Mouse (Mus musculus): ENCODE data around the gene Vmn1r221.
"Not testable (repeated sequence)": the region's sequence is repeated elsewhere in the genome, so short reads cannot be mapped to it uniquely, and the experiment has no call there.

The Vmn1r221 gene

DNA sequence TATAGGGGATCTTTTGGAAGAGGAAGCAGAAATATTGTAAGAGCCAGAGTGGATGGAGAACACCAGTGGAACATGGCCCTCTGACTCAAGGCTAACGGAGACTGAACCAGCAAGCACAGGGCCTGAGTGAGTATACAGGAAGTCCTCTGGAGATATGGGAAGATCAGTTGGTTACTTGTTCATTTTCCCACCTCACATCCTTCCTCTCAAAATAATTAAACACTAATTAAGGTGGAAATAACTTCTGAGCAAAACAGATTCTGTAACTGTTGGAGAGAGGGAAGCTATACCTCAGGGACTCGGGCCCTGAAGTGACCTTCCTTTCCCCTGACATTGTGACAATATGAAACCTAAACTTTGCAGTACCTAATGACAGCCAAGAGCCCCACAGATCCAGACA, at the start of gene Vmn1r221:
Vmn1r221 (plus strand) TSS at position 301 of the 400 bp plus-strand sequence.
- not testable (repeated sequence) for DNase-seq (ENCODE audit: low read depth, low spot score)

DNA sequence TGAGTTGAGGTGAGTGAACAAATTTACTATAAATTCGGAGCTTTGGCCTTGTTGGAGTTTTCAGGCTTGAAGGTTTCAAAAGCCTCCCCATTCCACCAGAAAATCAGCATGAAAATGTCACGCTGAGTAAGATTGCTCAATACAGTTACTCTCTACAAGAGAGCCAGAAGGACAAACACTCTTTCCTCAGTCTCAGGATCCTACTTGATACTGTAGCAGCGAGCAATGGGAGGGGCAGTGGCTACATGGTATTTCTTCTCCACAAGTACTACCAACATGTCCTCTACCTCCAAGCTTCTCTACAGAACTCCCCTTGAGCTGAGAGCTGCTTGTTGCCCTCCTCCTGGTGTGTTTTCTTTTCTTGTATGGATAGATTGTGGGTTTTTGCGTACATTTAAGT, 47.5 kb upstream of the Vmn1r221 start:
- not testable (repeated sequence) for DNase-seq (ENCODE audit: low read depth, low spot score)

DNA sequence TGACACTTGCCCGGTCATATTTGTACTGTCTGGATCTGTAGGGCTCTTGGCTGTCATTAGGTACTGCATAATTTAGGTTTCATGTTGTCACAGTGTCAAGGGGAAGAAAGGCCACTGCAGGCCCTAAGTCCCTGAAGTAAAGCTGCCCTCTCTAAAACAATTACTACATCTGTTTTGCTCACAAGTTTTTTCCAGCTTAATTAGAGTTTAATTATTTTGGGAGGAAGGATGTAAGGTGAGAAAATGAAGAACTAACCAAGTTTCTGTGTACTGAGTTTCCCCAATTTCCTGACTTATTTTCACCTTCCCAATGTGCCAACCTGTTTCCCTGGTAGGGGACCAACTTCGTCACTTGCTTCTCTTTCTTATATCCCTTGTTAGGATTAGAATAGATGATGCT, 26.1 kb upstream of the Vmn1r221 start, which contains the start of gene Vmn1r220:
Vmn1r220 (minus strand) TSS at position 101 of the 400 bp plus-strand sequence.
- DNase-seq (ENCODE audit: low read depth, low spot score): no peak

DNA sequence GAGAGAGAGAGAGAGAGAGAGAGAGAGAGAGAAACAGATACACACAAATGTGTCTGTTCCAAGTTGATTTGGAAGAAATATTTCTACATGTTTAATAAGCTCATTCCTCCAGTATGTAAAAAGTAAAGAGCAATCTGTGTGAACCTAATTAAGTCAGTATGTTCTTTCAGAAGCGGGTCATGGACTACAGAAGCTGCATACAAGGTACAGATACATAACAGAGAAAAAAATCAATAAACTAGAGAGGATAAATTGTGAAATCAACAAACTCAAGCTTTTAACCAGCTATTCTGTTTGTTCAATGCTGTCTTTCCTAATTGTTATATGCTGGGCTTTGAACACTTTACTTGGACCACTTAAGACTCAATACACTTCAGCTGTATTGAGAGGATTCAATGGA, 10.0 kb upstream of the Vmn1r221 start:
- not testable (repeated sequence) for DNase-seq (ENCODE audit: low read depth, low spot score)

DNA sequence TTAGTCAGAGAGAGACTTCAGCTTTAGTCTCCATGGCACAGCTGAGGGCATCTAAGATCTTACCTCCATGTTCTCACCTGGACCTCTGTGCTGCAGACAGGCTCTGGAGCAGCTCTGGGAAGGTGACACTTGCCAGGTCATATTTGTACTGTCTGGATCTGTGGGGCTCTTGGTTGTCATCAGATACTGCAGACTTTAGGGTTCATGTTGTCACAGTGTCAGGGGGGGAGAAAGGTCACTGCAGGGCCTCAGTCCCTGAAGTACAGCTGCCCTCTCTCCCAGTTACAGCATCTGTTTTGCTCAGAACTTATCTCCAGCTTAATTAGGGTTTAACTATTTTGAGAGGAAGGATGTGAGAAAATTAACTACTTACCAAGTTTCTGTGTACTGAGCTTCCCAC, 21.9 kb downstream of the Vmn1r221 start, which contains the start of gene Vmn1r222:
Vmn1r222 (minus strand) TSS at position 101 of the 400 bp plus-strand sequence.
- DNase-seq (ENCODE audit: low read depth, low spot score): not testable (repeated sequence)

DNA sequence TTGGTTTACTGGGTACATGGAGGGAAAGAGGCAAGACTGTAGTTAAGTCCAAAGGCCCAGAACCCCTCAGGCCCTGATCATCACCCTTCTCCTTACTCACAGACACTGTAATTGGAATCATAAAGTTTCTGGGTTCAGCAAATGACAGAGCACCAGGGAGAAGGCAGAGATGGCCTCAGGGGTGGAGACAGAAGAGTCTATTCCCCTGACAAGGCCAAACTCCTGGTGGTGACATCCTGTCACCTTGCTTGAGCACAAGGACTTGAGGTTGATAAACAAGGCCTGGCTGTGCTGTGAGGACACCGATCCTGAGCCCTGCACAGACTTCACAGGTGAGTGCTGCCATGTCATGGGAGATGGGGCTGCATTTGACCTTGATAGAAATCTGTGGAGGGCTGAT, 32.9 kb downstream of the Vmn1r221 start, which contains the start of gene Vmn1r223:
Vmn1r223 (plus strand) TSS at position 301 of the 400 bp plus-strand sequence.
- DNase-seq (ENCODE audit: low read depth, low spot score): not testable (repeated sequence)

DNA sequence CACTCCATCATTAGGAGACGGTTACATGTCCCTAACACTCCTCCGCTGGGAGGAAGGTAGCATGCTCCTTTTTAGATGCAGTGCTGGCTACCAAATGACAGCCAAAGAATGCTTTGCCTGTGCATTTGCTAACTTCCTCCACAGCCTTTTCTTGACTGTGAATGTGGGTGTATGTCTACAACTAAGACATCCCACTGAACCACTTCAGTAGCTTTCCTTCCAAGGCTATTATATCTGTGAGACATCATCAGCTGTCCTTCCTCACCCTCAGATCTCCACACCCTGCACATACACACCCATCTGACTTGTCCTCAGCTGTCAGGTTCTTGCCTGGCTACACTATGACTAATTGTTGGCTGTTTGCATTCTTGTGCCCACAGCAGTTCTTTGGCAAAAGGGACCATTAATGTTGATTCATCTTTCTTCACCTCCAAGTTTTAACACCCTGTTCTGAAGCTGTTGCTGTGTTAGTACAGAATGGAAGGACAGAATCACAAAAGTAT, 44.7 kb downstream of the Vmn1r221 start:
- DNase-seq (ENCODE audit: low read depth, low spot score): no peak

DNA sequence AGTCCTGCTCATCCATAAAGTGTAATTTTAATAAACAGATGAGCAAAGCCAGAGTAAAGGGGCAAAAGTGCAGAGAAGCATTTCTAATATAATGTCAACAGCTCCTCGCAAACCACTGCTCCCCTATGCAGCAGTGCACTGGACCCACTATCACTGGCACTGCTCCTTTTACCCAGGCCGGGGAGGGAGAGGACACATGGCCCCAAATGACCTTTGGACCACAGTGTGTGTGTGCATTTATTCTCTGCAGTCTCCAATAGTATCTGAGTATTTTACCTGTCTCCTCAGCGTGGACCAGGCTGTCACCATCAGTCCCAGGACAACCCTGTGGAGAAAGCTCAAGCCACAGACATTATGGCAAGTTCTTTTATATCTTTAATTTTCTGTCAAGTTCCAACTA, 54.7 kb downstream of the Vmn1r221 start:
- not testable (repeated sequence) for DNase-seq (ENCODE audit: low read depth, low spot score)

DNA sequence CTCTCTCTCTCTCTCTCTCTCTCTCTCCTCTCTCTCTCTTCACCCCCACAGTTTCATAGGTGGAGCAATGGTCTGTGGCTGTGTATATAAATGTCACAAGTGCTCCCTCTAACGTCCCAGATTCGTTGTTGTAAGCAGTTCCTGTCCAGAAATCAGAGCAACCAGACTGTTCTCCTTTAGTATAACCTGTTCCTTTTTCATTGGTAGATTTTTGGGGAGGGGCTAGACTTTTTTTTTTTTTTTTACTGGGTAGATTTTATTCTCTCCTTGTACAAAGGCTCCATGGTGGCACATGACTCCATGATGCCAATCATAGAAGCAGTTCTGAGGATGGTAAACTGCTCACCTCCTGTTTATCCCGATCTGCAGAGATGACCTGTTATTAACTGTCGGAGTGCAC, 55.2 kb downstream of the Vmn1r221 start:
- not testable (repeated sequence) for DNase-seq (ENCODE audit: low read depth, low spot score)

DNA sequence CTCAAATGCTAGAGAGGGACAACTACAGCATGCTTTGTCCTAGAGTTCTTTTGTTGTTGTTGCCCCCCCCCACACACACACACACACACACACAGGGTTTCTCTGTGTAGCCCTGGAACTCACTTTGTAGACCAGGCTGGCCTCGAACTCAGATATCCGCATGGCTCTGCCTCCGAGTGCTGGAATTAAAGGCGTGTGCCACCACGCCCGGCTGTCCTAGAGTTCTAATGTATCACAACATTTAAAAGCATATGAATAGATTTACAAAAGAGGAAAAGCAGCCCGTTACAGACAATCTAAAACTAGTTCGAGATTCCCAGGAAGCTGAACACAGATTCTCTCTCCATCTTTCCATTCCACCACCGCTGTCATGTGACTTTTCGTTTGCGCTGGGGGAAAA, 55.8 kb downstream of the Vmn1r221 start:
- DNase-seq (ENCODE audit: low read depth, low spot score): no peak

DNA sequence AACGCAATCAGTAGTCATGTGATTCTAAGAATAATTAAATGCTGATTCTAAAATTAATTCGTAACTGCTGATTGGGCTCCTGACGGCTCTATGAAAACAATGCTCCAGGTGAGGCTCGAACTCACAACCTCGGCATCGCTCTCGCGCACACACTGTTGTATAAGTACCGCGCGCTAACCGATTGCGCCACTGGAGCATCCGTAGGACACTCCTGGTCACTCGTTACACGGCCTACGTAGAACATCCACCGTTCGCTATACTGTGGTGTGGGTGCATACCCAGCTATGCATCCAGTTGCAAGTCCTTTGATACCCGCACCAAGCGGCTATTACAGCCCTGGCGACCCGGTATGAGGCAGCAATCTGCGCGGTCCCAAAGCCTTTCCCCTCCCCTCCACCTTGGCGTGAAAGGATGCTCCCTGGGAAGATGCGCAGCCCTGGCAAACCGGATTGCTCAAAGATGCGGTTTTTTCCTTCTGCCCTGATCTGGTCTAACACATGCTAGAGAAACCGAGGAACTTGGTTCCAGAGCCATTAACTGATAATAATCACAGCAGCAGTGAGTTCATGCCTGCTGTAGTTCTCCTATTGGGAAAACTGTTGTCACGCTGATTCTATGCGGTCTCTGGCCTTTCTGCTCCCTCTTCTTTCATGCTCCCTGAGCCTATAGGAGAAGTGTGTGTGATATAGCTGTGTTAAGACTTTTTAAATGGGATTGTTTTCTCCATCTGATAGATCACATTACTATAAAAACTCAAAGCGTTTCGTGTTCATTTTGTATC, 56.6 kb downstream of the Vmn1r221 start:
- DNase-seq (ENCODE audit: low read depth, low spot score): no peak
